Mouse (Mus musculus) testis, postnatal 10 days (tissue): Measurements from ENCODE around the gene Ttll12.
A peak's percentile ranks its signal among the peaks of the same experiment; 100 is the strongest.

Experiments
- DNase-seq: peaks from one replicate; pipeline ENCODE4 v3.0.0; 2021; ENCODE audit warnings: low spot score

Gene Ttll12

DNA sequence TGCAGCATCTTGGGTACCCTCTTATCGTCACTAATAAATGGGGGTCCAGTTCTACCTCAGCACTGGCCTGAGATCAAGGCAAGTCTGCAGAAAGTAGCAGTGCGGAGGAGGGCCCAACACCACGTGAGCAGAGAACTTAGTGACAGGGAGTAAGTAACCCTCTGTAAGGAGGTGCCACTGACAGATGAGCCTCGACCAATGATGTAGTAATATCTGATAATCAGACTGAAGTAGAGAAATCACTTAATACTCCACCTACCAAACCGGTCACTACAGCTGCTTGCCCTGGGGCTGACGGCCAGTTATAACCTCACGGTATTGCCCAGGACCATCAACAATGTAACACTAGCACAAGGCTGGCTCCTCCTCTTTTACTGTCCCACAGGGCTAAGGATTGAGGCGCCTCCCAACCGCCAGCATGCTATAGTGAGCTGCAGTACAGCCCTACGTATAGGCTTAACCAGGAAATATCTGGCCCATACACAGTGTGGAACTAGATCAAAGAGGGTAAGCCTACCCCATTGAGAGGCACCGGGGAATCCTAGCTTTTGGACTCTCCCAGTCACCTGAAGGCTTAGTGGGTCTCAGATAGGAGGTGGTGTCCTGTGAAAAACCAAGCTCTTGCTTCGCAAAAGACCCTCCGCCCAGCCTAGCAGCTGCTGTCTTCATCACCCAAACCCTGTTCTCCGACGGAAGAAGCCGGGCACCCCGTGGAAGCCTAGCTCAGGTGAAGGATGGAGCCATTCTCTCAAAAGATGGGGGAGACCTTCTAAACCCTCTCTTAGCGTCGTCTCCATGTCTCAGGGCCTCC, 1.1 kb downstream of the Ttll12 start:
- no peak for DNase-seq

DNA sequence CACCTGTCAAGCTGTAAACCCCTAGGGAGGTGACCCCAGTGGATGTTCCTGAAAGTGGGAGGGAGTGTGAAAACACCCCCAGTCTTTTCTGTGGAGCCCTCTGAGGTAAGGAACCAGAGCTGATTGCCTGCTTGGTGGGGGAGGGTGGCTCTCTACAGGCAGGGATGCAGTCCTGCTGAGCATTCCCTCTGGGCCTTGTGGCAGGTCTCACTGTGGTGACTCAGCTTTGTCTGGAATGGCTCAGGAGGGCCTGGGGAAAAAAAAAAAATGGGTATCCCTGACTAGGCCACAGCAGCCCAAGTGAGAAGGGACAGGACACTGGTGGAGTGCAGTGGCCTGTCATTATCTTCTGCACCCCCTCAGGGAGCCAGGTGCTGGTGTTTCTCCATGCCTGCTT, 1.8 kb downstream of the Ttll12 start:
- no peak for DNase-seq

DNA sequence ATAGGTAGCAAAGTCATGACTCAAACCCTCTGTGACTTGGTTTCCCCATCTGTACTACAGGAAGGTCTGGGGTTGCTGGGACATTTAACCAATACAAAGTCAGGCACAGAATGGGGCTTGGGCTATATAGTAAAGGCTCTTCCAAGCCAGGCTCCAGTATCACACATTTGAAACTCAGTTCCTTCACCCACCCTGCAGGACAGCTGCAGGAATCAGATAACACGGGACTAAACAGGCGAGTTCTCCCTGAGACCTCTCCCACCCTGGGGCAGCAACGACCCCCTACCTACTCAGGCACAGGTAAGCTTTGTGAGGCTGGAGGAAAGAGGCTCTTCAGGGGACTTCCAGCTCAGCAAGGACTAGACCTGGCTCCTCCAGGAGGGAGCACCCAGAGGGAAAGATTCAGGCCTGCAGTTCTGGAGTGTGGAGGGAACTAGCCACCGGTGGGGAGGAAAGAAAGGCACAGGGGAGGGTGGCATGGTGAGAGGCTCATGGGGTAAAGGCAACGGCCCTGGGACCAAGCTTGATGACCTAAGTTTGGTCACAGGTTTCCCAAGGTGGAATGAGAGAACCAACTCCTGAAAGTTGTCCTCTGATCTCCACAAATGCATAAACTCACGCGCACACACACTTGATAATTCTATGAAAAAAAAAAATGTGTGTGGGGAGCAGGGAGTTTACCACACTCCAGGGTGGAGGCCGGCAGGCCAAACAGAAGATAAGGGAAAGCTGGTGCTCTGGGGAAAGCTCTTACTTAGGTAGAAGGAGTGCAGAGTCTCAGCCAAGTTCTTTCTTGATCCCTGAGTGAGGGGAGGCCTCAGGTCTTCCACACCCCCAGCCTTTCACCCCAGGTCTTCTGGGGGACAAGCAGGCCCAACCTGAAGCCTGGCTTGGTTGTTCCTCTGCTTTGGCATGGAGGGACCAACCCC, 2.4 kb downstream of the Ttll12 start:
- DNase-seq = no peak

DNA sequence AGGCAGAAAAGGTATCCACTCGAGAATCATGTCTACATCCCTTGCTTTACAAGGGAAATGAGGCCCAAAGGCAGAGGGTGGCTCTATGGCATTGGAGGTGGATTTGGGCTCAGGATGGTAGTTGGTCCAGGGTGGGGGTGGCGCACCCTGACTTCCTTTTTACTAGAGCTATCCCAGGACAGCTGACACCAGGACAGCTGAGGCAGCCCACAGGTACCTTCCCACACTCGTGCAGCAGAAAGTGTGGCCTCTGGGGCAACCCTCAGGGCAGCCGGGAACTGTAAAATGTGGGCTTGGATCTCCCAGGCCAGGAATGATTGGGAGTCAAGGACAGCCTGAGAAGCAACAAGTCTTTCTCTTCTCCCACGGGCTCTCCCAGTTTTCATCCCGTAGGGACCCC, 3.2 kb downstream of the Ttll12 start:
- DNase-seq = no peak

DNA sequence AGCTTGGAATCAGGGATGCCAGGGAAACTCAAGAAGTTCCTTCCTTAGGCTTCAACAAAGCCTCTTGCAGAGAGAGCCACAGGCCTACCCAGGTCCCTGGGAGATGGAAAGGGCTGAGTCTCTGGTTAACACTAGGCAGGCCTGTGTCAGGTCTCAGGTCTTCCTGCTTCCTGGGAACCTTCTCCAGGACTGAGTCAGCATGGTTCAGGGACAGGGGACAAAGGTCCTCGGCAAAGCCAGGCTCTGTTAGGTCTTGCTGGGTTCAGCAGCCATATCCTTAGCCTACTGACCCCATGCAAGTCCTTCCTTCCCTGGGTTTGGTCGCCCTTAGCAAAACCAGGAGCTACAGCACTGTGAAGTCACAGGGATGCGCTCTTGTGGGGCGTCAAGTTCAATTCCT, 4.1 kb downstream of the Ttll12 start:
- no peak for DNase-seq

DNA sequence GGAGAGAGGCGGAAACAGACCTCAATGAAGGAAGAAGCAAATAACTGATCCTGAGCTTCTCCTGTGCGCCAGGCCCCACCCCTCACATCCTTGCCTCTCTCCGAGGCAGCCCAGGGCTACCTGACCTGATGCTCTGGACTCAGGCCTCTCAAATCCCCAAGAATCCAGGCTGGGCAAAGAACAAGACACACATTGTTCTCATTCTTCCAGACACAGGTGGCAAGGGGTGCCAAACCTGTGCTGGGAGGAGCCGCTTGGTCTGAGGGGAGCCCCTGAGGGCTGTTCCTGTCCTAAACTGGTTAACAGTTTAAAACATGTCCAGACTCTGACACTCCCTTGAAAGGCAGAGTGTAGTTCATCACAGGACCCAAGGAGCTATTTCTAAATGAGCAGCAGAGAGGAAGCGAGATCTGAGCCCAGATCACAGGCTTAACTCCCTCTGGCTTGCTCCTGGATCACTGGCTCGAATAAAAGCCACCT, 10.2 kb downstream of the Ttll12 start:
- no peak for DNase-seq

DNA sequence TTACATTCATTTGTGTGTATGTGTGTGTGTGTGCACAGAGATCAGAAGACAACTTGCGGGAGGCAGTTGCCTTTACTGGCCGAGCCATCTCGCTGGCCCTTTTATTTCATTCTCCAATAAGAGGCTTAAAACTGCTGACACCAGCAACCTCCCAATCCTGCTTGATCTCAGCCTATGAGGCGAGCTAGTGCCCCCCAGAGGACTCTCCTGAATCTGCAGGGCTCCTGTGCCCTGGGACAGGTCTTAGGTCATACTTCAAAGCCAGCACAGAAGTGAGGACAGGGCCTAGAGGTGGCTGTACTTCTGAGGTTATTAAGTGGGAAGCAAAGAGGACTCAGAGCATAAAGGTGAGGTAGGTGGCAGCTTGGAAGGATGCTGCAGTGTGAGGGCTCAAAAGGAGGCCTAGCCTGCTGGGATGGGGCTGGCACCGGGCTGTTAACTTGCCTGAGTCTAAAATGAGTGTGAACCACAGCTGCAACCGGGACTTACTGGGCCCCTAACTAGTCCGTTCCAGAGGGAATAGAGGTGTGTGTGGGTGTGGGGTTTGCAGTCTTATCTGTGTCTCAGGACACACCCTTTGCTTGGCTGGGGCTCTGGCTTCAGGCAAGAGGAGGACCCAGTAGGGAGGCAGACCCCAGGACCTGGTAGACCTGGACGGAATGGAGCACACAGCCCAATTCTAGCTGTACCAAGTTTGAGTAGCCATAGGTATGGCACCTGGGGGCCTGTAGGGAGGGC, 11.4 kb downstream of the Ttll12 start:
- DNase-seq = no peak

DNA sequence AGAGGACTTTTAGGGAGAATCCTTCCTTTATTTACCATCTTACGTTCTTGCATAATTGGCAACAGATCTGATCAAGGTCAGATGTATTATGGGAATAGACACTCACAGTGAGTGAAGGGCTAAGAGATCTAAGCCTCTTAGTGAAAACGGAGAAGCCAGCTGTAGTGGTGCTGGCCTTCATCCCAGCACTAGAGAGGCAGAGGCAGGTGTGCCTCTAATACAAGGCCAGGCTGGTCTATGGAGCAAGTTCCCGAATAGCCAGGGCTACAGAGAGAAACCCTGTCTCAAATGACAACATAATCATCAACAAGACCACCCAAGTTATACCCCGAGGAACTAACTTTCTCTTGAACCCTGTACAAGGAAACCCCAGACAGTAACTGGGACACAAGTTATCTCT, 12.0 kb downstream of the Ttll12 start:
- no peak for DNase-seq

DNA sequence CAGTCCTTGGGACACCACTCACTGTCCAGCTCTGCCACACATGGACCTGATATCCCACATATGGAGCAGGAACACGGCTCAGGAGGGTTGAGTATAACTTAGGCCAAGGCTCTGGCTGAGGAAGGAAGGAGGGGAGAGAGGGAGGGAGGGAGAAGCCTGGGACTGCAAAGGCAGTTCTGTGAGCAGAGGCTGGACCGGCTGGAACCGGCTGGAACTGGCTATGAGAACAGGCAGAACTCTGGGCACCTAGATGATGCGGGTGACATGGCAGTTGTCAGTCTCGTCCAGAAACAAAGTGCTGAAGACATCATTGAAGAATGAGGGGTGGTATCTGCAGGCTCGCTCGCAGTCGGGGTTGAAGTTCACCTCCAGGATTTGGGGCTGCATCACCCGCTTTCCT, 18.3 kb downstream of the Ttll12 start:
- DNase-seq = no peak

DNA sequence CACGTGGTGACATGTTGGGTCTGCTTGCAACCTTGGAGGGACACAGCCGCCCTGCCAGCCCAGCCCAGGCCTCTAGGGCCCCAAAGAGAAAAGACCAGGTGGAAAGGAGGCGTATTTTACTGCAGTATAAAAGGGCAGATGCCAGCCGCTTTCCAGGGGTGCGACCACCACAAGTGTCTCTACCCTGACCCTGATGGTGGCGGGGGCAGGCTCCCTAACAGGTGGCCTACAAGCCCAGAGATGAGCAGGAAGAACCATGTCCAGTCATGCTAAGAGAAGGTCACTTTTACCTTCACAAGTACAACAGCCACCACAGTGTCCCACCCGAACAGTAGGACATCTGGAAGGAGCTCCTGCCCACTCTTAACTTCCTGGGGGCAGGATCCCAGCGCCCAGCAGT, 19.4 kb downstream of the Ttll12 start:
- no peak for DNase-seq

DNA sequence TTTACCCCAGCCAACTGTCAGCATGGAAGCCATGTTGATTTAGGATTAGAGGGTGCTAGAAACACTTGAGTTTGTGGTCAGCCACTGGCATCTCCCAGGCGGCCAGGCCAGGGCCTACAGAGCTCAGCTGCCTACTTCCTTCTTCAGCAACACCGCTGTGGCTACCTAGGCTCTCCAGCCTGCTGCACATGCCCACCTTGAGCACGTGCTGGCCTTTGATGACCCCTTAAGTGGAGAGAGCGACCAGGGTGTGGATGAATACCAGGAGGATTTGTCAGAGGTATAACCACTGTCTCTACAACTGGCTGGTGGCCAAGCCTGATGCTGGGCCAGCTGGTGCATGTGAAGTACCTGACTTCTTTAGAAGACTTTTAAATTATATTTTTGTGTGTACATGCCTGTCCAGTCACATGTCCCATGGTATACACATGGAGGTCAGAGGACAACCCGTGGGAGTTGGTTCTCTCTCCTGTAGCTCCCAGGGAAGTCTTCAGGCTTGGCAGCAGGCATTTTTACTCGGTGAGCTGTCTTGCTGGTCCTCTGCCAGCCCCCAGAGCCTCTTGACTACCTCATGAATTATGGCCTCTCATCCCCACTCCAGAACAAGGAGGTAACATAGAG, 20.1 kb downstream of the Ttll12 start:
- peak; percentile 60 for DNase-seq

DNA sequence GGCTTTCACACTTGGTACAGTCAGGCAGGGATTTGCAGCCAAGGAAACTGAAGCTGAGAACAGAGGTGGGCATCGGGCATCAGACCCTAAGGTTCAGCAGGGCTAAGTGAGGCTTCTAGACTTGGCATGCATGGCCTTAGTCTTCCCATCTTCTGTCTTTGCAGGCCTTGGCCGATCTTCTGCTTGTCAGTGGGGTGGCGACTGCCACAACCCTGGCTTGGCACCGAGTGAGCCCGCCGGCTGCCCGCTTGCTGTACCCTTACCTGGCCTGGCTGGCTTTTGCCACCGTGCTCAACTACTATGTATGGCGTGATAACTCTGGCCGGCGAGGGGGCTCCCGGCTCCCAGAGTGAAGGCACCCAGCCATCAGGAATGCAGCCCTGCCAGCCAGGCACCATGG, 21.4 kb downstream of the Ttll12 start:
- no peak for DNase-seq

DNA sequence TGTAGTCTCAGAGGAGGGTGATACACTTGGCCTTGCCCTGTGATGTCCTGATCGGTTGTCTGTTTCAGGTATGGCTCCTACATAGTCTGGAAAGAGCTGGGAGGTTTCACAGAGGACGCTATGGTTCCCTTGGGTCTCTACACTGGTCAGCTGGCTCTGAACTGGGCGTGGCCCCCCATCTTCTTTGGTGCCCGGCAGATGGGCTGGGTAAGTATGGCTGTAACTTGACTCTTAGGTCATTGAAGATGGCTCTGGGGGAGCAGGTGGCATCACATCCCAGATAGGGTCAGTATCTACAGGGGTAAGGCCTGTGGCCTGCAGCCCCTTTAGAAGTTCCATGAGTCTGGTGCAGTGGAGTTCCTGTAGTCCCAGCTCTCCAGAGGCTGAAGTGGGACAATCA, 22.8 kb downstream of the Ttll12 start:
- DNase-seq = no peak

DNA sequence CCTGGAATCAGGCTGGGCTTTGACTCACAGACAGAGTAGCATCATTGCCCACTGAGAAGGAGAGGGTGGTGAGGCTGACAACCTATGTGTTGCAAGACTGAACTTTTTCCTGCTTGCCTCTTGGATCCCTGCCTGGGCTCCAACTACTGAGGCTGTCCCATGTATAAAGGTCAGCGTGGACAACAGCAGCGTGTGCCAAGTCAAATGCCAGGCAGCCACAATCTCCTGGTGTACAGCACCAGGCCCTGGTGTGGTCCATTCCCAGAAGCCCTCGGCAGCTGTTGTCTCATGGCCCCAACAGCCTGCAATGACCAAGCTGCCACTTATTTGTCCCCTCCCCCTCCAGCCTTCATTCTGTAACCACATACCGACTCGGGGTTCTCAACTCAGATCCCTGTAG, 23.3 kb downstream of the Ttll12 start:
- no peak for DNase-seq

DNA sequence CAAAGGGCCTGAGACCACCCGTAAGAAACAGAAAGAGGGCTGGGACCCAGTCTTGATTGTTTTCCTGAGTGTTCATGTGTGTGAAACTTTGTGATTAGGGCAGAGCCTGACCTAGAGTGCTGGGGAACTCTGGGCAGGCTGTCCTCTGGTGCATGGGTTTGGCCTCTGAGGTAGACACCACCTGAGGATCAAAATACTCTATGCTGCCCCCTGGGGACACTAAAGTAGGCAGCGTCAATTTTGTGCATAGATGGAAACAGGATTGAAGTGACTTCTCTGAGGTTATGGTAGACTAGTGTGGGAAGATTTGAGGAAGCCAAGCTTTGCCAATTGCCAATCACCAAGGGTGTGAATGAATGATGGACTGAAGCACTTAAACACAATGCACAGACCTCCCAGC, 24.3 kb downstream of the Ttll12 start:
- DNase-seq = no peak

DNA sequence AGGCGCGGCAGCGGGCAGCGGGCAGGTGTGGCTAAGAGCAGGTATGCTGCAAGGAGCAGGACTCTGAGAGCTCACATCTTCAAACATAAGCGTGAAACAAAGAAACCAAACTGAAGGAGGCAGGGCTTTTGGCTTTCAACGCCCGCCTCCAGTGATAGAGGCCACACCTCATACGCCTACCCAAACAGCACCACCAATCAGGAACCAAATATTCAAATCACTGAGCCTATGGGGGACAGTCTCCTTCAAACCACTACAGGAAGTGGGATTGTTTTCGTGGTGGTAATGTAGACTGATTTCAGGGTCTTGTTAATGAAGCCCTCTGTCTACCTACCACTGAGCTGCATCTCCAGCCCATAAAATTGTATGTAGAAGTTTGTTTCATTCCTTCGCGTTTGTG, 25.3 kb downstream of the Ttll12 start:
- DNase-seq = no peak

DNA sequence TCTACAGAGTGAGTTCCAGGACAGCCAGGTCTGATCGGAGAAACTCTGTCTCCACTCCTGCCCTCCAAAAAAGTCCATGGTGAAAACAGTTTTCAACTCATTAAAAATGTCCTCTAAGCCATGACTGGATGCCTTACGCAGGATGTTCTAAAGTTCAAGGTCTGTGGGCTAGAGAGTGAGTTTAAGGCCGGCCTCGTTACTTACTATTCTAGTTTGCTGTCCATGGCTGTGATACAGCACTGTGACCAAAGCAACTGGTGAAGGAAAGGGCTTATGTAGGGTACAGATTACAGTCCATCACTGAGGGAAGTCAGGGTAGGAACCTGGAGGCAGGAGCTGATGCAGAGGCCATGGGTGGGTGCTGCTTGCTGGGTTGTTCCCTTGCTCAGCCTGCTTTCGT, 26.4 kb downstream of the Ttll12 start:
- DNase-seq = no peak

DNA sequence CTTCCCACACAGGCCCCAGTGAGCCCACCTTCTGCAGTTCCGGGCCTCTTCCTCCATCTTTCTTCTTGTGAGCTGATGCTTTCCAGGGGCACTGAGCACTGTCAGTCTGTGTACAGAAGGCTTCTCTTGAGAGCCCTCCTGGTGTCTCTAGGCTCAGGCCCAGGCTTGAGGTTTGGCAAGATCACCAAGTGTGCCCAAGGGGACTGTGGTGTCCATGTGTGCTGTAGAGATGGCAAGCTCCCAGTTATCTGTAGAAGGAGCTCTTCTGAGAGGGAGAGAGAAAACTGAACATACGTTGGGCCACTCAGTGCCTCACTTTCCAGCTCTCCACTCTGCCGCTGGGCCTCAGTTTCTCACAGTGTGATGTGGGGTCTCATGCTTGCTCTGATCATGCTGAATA, 27.2 kb downstream of the Ttll12 start:
- no peak for DNase-seq

DNA sequence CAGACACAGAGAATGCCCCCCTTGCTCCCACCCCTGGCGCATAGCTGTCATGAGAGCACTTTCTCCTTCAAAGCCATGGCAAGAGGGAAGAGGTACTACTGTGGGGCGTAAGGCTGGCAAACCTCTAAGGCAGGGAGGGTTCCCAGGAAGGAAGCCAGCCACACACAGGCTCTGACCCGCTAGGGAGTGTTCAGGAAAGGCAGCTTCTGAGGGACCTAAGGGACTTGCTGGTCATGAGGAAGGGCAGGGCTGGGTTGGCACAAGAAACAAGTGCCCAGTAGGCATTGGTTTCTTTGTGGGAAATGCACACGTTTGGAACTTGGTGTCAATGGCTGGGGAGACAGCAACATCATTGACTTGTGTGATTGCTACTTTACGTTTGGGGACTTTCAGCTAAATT, 29.0 kb downstream of the Ttll12 start:
- no peak for DNase-seq

DNA sequence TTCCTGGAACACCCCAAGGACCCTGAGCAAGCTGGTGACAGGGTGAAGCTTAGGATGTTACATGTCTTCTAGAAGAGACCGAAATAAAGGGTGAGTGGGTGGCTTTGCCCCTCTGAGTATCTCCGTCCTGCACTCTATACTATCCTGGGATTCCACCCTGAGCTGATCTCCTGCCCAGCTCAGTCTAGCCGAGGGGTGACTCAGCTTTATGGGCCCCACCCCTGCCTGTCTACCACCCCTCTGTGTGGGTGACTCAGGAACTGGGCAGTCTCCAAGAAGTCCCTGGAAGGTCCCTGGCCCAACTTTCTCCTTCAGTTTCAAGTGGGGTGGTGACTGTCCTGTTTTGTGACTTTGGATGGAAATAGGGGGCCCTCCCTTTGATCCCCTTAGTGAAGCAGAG, 29.5 kb downstream of the Ttll12 start:
- DNase-seq = no peak

DNA sequence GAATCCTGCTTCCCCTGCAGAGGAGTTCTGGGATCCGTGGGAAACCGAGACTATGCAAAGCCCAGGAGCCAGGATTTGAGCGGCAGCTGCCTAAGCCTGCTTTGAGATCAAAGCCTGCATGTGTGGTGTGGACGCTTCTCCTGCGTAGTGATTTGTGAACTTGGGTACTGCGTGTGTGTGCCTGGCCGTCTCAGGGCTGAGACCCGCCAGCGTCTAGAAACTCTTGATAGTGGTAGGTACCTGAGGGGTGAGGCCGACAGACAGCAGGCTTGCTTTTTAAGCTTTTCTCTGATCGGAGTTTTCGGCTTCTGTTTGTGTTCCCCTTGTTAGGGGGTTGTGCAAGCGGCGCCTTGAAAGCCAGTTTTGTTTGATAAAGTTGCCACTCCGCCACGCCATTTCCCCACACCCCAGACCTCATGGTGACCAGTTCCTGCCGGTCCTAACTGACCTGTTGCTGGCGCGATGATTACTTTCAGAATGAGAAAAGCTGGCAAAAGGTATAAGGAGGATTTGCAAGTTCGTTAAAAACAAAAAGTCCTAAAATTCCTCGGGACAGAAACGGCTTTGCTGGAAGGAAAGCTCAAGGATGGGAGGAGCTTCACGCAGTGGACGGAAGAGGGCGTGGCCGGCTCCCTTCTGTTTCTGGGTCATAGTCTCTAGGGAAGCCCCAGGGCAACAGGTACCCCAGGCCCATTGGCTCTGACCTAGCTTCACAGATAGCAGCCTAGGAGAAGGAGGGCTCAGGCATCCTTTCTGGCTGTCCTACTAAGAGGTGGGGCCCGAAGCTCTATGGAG, 30.9 kb downstream of the Ttll12 start:
- DNase-seq = peak; percentile 73
